Mouse (Mus musculus) midbrain, embryonic 14.5 days (tissue): ENCODE measurements around the gene Gm10665. TPM values are rescaled to one million over a fixed set of nuclear protein-coding genes. Genes with fewer than 3 reads are reported as not detected.
"Not testable (repeated sequence)": the region's sequence is repeated elsewhere in the genome, so short reads cannot be mapped to it uniquely, and the experiment has no call there.

Experiments
- ATAC-seq: fragments of 200-750 bp; cut with Nextera tagmentation; 2 replicates; pipeline ENCODE4 v1.8.0; 2017; ENCODE audit warnings: moderate number of reproducible peaks, moderate library complexity; ENCODE audit not compliant: low FRiP score, low TSS enrichment
- DNase-seq: peaks from one replicate; pipeline ENCODE4 v3.0.0-alpha.2; 2015
- H3K27ac ChIP-seq: fragments of 300-500 bp; sonication (generic); replicated peaks from 2 replicates; pipeline ENCODE4 v1.5.1; 2014; ENCODE audit warnings: mild to moderate bottlenecking, low read depth, low read length, moderate library complexity
- H3K27me3 ChIP-seq: fragments of 300-500 bp; sonication (generic); 2 replicates; pipeline ENCODE4 v1.6.1; 2014; ENCODE audit warnings: low read length, control low read depth, mixed read lengths; ENCODE audit not compliant: control insufficient read depth, insufficient read depth
- H3K36me3 ChIP-seq: fragments of 300-500 bp; sonication (generic); 2 replicates; pipeline ENCODE4 v1.6.1; 2014; ENCODE audit warnings: low read length, control low read depth; ENCODE audit not compliant: control insufficient read depth, insufficient read depth
- H3K4me1 ChIP-seq: fragments of 300-500 bp; sonication (generic); 2 replicates; pipeline ENCODE4 v1.6.1; 2014; ENCODE audit warnings: mild to moderate bottlenecking, antibody characterized with exemption, low read length, control low read depth; ENCODE audit not compliant: control insufficient read depth, insufficient read depth
- H3K4me2 ChIP-seq: fragments of 300-500 bp; sonication (generic); 2 replicates; pipeline ENCODE4 v1.6.1; 2014; ENCODE audit warnings: mild to moderate bottlenecking, low read length, moderate library complexity
- H3K4me3 ChIP-seq: fragments of 300-500 bp; sonication (generic); replicated peaks from 2 replicates; pipeline ENCODE4 v1.5.1; 2014; ENCODE audit warnings: low read depth, low read length
- H3K9ac ChIP-seq: fragments of 300-500 bp; sonication (generic); replicated peaks from 2 replicates; pipeline ENCODE4 v1.6.1; 2014; ENCODE audit warnings: mild to moderate bottlenecking, low read length, moderate library complexity
- H3K9me3 ChIP-seq: fragments of 300-500 bp; sonication (generic); 2 replicates; pipeline ENCODE4 v1.6.1; 2016; ENCODE audit warnings: low read length, control low read depth, mixed read lengths; ENCODE audit not compliant: control insufficient read depth
- WGBS: fragments of 180-500 bp; shearing (Covaris S2); extraction: QIAGEN DNeasy Blood & Tissue Kit; methylation state at CpG from one replicate; pipeline ENCODE4 v1.1.7; 2014; 5-methylcytosine and 5-hydroxymethylcytosine counted together
- polyA plus RNA-seq: library from polyadenylated mRNA; unstranded; fragments of >200 nt; fragmentation: Nextera tagmentation; extraction: Ambion mirVana; gene quantifications from 2 replicates; pipeline ENCODE4 v1.2.1, GENCODE M21; 2014

The Gm10665 gene
- not detected in 2 replicates for polyA plus RNA-seq

DNA sequence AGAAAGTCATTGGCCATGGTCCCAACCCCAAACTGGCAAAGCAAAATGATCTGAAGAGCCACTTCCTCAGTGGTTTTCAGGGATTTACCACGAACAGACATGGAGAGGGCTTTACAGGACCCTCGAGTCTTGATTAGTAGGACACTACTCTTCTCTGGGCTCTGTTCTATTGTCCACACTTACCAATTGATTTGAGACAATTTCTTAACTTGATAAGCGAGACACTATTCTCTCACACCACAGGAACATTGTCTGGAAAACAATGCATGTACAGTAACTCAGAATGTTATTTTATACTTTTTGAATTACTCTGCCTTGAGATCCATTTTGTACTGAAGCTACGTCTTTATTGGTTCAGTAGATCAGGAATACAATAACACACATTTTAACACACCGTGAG is at the start of gene Gm10665:
Gene Gm10665, minus strand, starts transcription at position 101 of the 400 bp plus-strand sequence.
- H3K4me1 ChIP-seq, H3K27ac ChIP-seq, H3K9ac ChIP-seq, H3K36me3 ChIP-seq, H3K9me3 ChIP-seq, ATAC-seq, H3K4me3 ChIP-seq, DNase-seq, H3K4me2 ChIP-seq, H3K27me3 ChIP-seq: not testable (repeated sequence)
- WGBS = no CpG with 5 or more reads among the region's 5 CpGs

DNA sequence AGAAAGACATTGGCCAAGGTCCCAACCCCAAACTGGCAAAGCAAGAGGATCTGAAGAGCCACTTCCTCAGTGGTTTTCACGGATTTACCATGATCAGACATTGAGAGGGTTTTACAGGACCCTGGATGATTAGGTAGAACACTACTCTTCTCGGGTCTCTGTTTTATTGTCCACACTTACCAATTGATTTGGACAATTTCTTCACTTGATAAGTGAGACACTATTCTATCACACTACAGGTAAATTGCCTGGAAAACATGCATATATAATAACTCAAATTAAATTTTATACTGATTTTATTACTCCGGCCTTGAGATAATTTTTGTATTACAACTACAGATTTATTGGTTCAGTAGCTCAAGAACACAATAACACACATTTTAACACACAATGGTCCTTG is 35.7 kb upstream of the Gm10665 start, which contains the start of gene Vmn1r151:
Gene Vmn1r151, minus strand, starts transcription at position 101 of the 400 bp plus-strand sequence.
- H3K27me3 ChIP-seq, H3K9ac ChIP-seq, H3K4me1 ChIP-seq, ATAC-seq, H3K27ac ChIP-seq, H3K4me3 ChIP-seq, H3K36me3 ChIP-seq, H3K4me2 ChIP-seq, H3K9me3 ChIP-seq, DNase-seq: not testable (repeated sequence)
- 16% methylated on average over 1 of the region's 3 CpGs for WGBS

DNA sequence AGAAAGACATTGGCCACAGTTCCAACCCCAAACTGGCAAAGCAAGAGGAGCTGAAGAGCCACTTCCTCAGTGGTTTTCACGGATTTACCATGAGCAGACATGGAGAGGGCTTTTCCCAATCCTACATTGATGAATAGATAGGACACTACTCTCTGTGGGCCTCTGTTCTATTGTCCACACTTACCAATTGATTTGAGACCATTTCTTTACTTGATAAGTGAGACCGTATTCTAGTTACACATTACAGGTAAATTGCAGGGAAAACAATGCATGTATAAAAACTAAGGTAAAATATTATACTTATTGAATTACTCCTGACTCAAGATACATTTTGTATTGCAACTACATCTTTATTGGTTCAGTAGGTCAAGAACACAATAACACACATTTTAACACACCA is 25.7 kb downstream of the Gm10665 start, which contains the start of gene Vmn1r149:
Gene Vmn1r149, minus strand, starts transcription at position 101 of the 400 bp plus-strand sequence.
- H3K9me3 ChIP-seq, H3K4me3 ChIP-seq, DNase-seq, ATAC-seq, H3K4me1 ChIP-seq, H3K9ac ChIP-seq, H3K4me2 ChIP-seq, H3K27me3 ChIP-seq, H3K27ac ChIP-seq, H3K36me3 ChIP-seq: not testable (repeated sequence)
- WGBS = no CpG with 5 or more reads among the region's 2 CpGs

DNA sequence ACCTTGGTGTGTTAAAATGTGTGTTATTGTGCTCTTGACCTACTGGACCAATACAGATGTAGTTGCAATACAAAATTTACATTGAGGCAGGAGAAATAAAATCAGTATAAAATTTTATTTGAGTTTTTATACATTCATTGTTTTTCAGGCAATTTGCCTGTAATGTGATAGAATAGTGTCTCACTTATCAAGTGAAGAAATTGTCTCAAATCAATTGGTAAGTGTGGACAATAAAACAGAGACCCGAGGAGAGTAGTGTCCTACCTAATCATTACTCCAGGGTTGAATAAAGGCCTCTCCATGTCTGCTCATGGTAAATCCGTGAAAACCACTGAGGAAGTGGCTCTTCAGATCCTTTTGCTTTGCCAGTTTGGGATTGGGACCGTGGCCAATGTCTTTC is 50.6 kb downstream of the Gm10665 start, which contains the start of gene Vmn1r148:
Gene Vmn1r148, plus strand, starts transcription at position 301 of the 400 bp plus-strand sequence.
- not testable (repeated sequence) for H3K27me3 ChIP-seq, H3K4me2 ChIP-seq, H3K27ac ChIP-seq, H3K36me3 ChIP-seq, H3K4me3 ChIP-seq, DNase-seq, ATAC-seq, H3K9me3 ChIP-seq, H3K9ac ChIP-seq, H3K4me1 ChIP-seq
- no CpG with 5 or more reads among the region's 3 CpGs for WGBS

Other genes starting within 250 kb of the Gm10665 start
- not detected in 2 replicates for gene Gm8453, start 234.6 kb downstream of the Gm10665 start, polyA plus RNA-seq
- gene Gm4187, start 134.4 kb downstream of the Gm10665 start, polyA plus RNA-seq = not detected in 2 replicates
- not detected in 2 replicates for gene Gm8660, start 93.0 kb downstream of the Gm10665 start, polyA plus RNA-seq
- gene Vmn1r148, start 50.5 kb downstream of the Gm10665 start, polyA plus RNA-seq = not detected in 2 replicates
- not detected in 2 replicates for gene Vmn1r149, start 25.8 kb downstream of the Gm10665 start, polyA plus RNA-seq
- not detected in 2 replicates for gene Vmn1r151, start 35.6 kb upstream of the Gm10665 start, polyA plus RNA-seq
- not detected in 2 replicates for gene Vmn1r152, start 58.9 kb upstream of the Gm10665 start, polyA plus RNA-seq
- not detected in 2 replicates for gene Gm8677, start 70.8 kb upstream of the Gm10665 start, polyA plus RNA-seq
- gene Gm4201, start 101.3 kb upstream of the Gm10665 start, polyA plus RNA-seq = not detected in 2 replicates
- gene Gm4565, start 124.1 kb upstream of the Gm10665 start, polyA plus RNA-seq = not detected in 2 replicates
- not detected in 2 replicates for gene Vmn1r155, start 193.9 kb upstream of the Gm10665 start, polyA plus RNA-seq
- gene Gm8693, start 228.2 kb upstream of the Gm10665 start, polyA plus RNA-seq = not detected in 2 replicates